Mouse (Mus musculus): ENCODE measurements at regions not wholly inside any gene's neighbourhood (a gene's known extent, or its start where the extent isn't known, plus 50 kb on each side); places are given as distances from the start of the nearest gene placed in this dataset.

GRCm38 (mm10) chr2:79065321-79065720 lies 189.9 kb upstream of the Itga4 start:
- no peak overlapping the region for H3K27ac ChIP-seq (ENCODE audit: insufficient read depth, low read depth, low read length)
- peaks cover 8% of the 10 kb centered on the region for H3K4me1 ChIP-seq (ENCODE audit: control insufficient read depth, insufficient read depth, low read length)
- H3K4me3 ChIP-seq (ENCODE audit: insufficient read depth, low read length) = no peak overlapping the region
- TF ChIP-seq POLR2A (IDR thresholded peaks at IDR 0.05; ENCODE audit: borderline replicate concordance, low read depth, low read length) (no peak), CTCF (IDR thresholded peaks at IDR 0.05; ENCODE audit: low read depth, low read length) (no peak)

DNA sequence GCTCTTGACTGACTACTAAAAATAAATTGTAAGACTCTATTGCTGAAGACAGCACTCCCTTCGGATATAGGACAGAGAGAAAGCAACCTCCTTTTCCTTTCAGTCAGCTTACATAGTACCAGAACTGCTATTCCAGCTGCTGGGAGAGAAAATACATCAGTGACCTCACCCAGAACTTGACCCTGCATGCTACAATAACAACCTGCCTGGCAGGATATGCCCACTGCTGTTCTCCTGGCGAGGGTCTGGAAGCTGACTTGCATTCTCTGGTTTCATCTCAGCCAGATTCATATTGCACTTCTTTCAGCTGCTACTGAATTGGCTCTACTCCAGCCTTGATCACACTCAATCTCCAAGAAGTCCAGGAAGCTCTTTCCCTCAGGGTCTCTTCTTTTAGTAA lies 179.1 kb upstream of the Itga4 start:
- H3K4me1 ChIP-seq (ENCODE audit: control insufficient read depth, insufficient read depth, low read length) = no peaks in the 10 kb centered on the region
- no peak for TF ChIP-seq CTCF (IDR thresholded peaks at IDR 0.05; ENCODE audit: low read depth, low read length)
- TF ChIP-seq POLR2A (IDR thresholded peaks at IDR 0.05; ENCODE audit: borderline replicate concordance, low read depth, low read length) = no peak
- H3K27ac ChIP-seq (ENCODE audit: insufficient read depth, low read depth, low read length) = no peak overlapping the region
- no peak overlapping the region for H3K4me3 ChIP-seq (ENCODE audit: insufficient read depth, low read length)

DNA sequence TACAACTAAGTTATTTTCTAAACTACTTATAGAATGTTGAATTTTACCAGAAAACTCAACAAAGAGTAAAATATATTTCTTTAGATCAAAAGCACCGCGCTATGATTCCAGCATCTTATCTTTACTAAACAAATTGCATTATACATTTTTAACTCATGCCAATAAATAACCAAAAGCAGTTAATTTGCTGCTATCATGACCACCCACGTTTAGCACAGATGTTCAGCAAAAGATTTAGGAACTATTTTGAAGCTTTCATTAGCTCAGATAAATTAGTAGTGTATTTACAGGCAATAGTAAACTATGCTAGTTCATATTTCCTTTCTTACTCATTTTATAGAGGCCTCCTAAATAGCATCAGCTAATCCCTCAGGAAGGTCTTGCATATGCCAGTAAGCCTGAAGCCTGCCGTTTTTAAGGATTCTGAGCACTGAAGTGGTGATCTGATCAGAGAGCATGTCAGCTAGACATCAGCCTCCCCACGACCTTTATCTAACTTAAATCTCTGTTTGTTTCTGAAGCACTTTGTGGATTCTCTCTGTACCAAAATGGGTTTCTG lies 176.3 kb upstream of the Itga4 start:
- TF ChIP-seq POLR2A (IDR thresholded peaks at IDR 0.05; ENCODE audit: borderline replicate concordance, low read depth, low read length) (no peak), CTCF (IDR thresholded peaks at IDR 0.05; ENCODE audit: low read depth, low read length) (no peak)
- Histone ChIP-seq H3K27ac (ENCODE audit: insufficient read depth, low read depth, low read length) (no peak overlapping the region), H3K4me3 (ENCODE audit: insufficient read depth, low read length) (no peak overlapping the region), H3K4me1 (ENCODE audit: control insufficient read depth, insufficient read depth, low read length) (no peaks in the 10 kb centered on the region)

DNA sequence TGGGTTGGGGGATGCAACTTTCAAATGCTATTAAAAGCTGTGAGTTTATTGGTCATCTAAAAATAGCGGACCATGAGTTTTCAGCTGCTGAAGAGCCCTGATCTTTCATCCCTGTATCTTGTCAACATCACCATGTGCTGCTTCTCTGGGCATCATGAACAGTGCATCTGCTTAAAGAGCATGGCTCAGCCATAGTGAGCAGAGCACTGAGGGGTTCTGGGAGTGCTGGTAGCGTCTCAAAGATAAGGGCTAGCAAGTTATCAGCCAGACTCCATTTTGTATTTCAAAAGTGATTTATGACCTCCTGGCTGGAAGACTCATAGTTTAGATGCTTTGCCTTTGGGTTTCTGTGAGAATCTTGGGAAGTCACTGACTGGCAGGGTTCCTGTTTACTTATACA lies 173.5 kb upstream of the Itga4 start:
- TF ChIP-seq POLR2A (IDR thresholded peaks at IDR 0.05; ENCODE audit: borderline replicate concordance, low read depth, low read length) = no peak
- TF ChIP-seq CTCF (IDR thresholded peaks at IDR 0.05; ENCODE audit: low read depth, low read length) = no peak
- Histone ChIP-seq H3K4me1 (ENCODE audit: control insufficient read depth, insufficient read depth, low read length) (peaks cover under 1% of the 10 kb centered on the region; the same call in 1 of the 2 replicates), H3K27ac (ENCODE audit: insufficient read depth, low read depth, low read length) (no peak overlapping the region), H3K4me3 (ENCODE audit: insufficient read depth, low read length) (no peak overlapping the region)

- H3K4me1 ChIP-seq (ENCODE audit: control insufficient read depth, insufficient read depth, low read length) = peaks cover 20% of the 10 kb centered on the region
- no peak overlapping the region for H3K4me3 ChIP-seq (ENCODE audit: insufficient read depth, low read length)
- no peak for TF ChIP-seq POLR2A (IDR thresholded peaks at IDR 0.05; ENCODE audit: borderline replicate concordance, low read depth, low read length)
- TF ChIP-seq CTCF (IDR thresholded peaks at IDR 0.05; ENCODE audit: low read depth, low read length) = no peak
- H3K27ac ChIP-seq (ENCODE audit: insufficient read depth, low read depth, low read length) = no peak overlapping the region
Measured at GRCm38 (mm10) chr2:79086280-79086679, 168.9 kb upstream of the Itga4 start.

DNA sequence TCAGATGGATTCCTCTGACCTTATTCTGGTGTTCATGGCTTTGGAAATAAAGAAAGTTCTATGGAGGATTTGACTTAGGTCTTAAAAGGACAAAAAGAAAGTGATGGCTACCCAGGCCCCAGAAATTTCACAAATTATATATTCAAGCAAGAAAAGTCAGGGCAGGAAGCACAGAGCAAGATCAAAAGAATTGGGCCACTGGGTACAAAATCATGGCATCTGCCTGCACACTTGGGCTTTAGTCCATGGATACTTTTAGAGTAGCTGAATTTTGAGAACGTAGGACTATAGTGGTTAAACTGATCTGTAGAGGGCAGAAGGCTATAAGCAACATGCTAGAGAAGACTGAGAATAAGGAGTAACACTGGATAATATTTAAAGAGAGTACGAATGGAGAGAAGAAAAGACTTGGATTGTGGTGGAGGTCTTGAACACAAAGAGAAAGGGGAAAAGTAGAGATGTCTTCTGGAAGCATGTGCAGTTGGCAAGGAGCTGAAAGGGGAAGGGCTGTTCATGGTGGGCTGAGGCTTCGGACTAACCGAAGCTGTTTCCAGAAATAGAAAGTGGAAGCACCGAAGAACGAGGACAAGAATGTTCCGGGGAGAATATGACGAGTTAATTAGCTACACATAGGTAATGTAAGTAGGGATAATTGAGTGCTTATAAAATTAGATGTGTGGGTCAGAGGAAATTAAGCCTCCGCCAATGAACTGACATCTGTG lies 168.2 kb upstream of the Itga4 start:
- peak overlapping the region; percentile 37 for H3K27ac ChIP-seq (ENCODE audit: insufficient read depth, low read depth, low read length)
- peaks cover 20% of the 10 kb centered on the region for H3K4me1 ChIP-seq (ENCODE audit: control insufficient read depth, insufficient read depth, low read length)
- TF ChIP-seq POLR2A (IDR thresholded peaks at IDR 0.05; ENCODE audit: borderline replicate concordance, low read depth, low read length) (no peak), CTCF (IDR thresholded peaks at IDR 0.05; ENCODE audit: low read depth, low read length) (no peak)
- peak overlapping the region; percentile 48 for H3K4me3 ChIP-seq (ENCODE audit: insufficient read depth, low read length)

GRCm38 (mm10) chr2:79087600-79088205 lies 167.5 kb upstream of the Itga4 start:
- no peak for TF ChIP-seq CTCF (IDR thresholded peaks at IDR 0.05; ENCODE audit: low read depth, low read length)
- no peak for TF ChIP-seq POLR2A (IDR thresholded peaks at IDR 0.05; ENCODE audit: borderline replicate concordance, low read depth, low read length)
- Histone ChIP-seq H3K4me1 (ENCODE audit: control insufficient read depth, insufficient read depth, low read length) (peaks cover 20% of the 10 kb centered on the region), H3K4me3 (ENCODE audit: insufficient read depth, low read length) (peak overlapping the region; percentile 48), H3K27ac (ENCODE audit: insufficient read depth, low read depth, low read length) (peak overlapping the region; percentile 37)

GRCm38 (mm10) chr2:79090273-79090672 lies 165.0 kb upstream of the Itga4 start:
- TF ChIP-seq POLR2A (IDR thresholded peaks at IDR 0.05; ENCODE audit: borderline replicate concordance, low read depth, low read length) (no peak), CTCF (IDR thresholded peaks at IDR 0.05; ENCODE audit: low read depth, low read length) (no peak)
- Histone ChIP-seq H3K4me1 (ENCODE audit: control insufficient read depth, insufficient read depth, low read length) (peaks cover 20% of the 10 kb centered on the region), H3K4me3 (ENCODE audit: insufficient read depth, low read length) (no peak overlapping the region), H3K27ac (ENCODE audit: insufficient read depth, low read depth, low read length) (no peak overlapping the region)

GRCm38 (mm10) chr2:79094298-79094697 lies 160.9 kb upstream of the Itga4 start:
- no peak for TF ChIP-seq CTCF (IDR thresholded peaks at IDR 0.05; ENCODE audit: low read depth, low read length)
- no peak overlapping the region for H3K27ac ChIP-seq (ENCODE audit: insufficient read depth, low read depth, low read length)
- no peak overlapping the region for H3K4me3 ChIP-seq (ENCODE audit: insufficient read depth, low read length)
- H3K4me1 ChIP-seq (ENCODE audit: control insufficient read depth, insufficient read depth, low read length) = peaks cover 8% of the 10 kb centered on the region

- no peak overlapping the region for H3K4me3 ChIP-seq (ENCODE audit: insufficient read depth, low read length)
- TF ChIP-seq CTCF (IDR thresholded peaks at IDR 0.05; ENCODE audit: low read depth, low read length) (no peak), POLR2A (IDR thresholded peaks at IDR 0.05; ENCODE audit: borderline replicate concordance, low read depth, low read length) (no peak)
- no peaks in the 10 kb centered on the region; the same call in 1 of the 2 replicates for H3K4me1 ChIP-seq (ENCODE audit: control insufficient read depth, insufficient read depth, low read length)
- H3K27ac ChIP-seq (ENCODE audit: insufficient read depth, low read depth, low read length) = no peak overlapping the region
Measured at GRCm38 (mm10) chr2:79096532-79097251, 158.5 kb upstream of the Itga4 start.
